Mouse (Mus musculus) heart, postnatal 36 days (tissue): ENCODE measurements at regions not wholly inside any gene's neighbourhood (a gene's known extent, or its start where the extent isn't known, plus 50 kb on each side); places are given as distances from the start of the nearest gene placed in this dataset.

ENCODE experiments used
- DNase-seq, 2 experiments: peaks; one replicate each; pipeline ENCODE4 v3.0.0; 2021 to 2022
- intact Hi-C: fragments of 180-260 bp; cut with DNase I; formaldehyde crosslinking; loops from one replicate; pipeline ENCODE4 v1.15.1; 2025

- no peak for DNase-seq
- intact Hi-C loops: loop anchor here (2.0 to 5.0 kb wide), 2 partner anchors 233 to 294 kb away; no protein-coding TSS in a partner anchor
Measured at GRCm38 (mm10) chr4:131254691-131255090, 310.5 kb downstream of the Matn1 start.

GRCm38 (mm10) chr4:131261236-131261635, 317.1 kb downstream of the Matn1 start:
- intact Hi-C loops: no loop called here
- DNase-seq: no peak

- DNase-seq: no peak
- intact Hi-C loops: no loop called here
Measured at GRCm38 (mm10) chr4:131262909-131263308, 318.7 kb downstream of the Matn1 start.

GRCm38 (mm10) chr4:131266764-131267163, 322.6 kb downstream of the Matn1 start:
- intact Hi-C loops: no loop called here
- no peak for DNase-seq

GRCm38 (mm10) chr4:131267760-131268159, 323.6 kb downstream of the Matn1 start:
- DNase-seq: peak; percentile 22 to 55
- intact Hi-C loops: no loop called here

GRCm38 (mm10) chr4:131270192-131270591, 326.0 kb downstream of the Matn1 start:
- DNase-seq: peak in 1 of 2 experiments; percentile 16
- intact Hi-C loops: loop anchor here (1.0 kb wide), 1 partner anchor 161 kb away; no protein-coding TSS in a partner anchor

GRCm38 (mm10) chr4:131272060-131272459, 327.9 kb downstream of the Matn1 start:
- no peak for DNase-seq
- intact Hi-C loops: no loop called here

- intact Hi-C loops: no loop called here
- DNase-seq: no peak
Measured at GRCm38 (mm10) chr4:131293560-131293959, 349.4 kb downstream of the Matn1 start.

- DNase-seq: peak; percentile 5 to 10
- intact Hi-C loops: no loop called here
Measured at GRCm38 (mm10) chr4:131298011-131298674, 354.0 kb downstream of the Matn1 start.

- peak in 1 of 2 experiments; percentile 11 for DNase-seq
Measured at GRCm38 (mm10) chr4:131303936-131304335, 359.8 kb downstream of the Matn1 start.

GRCm38 (mm10) chr4:131304361-131304777, 360.2 kb downstream of the Matn1 start:
- no peak for DNase-seq

More at GRCm38 (mm10) chr4:131303936-131304335, 359.8 kb downstream of the Matn1 start:
- intact Hi-C loops: no loop called here

GRCm38 (mm10) chr4:131314231-131314630, 370.0 kb downstream of the Matn1 start:
- intact Hi-C loops: no loop called here
- no peak for DNase-seq

More at GRCm38 (mm10) chr4:131304361-131304777, 360.2 kb downstream of the Matn1 start:
- intact Hi-C loops: no loop called here

- no peak for DNase-seq
Measured at GRCm38 (mm10) chr4:131316041-131316440, 371.9 kb downstream of the Matn1 start.

GRCm38 (mm10) chr4:131322323-131322722, 378.1 kb downstream of the Matn1 start:
- no peak for DNase-seq
- intact Hi-C loops: no loop called here

More at GRCm38 (mm10) chr4:131316041-131316440, 371.9 kb downstream of the Matn1 start:
- intact Hi-C loops: no loop called here

GRCm38 (mm10) chr4:131324486-131324885, 380.3 kb downstream of the Matn1 start:
- no peak for DNase-seq
- intact Hi-C loops: no loop called here

GRCm38 (mm10) chr4:131325200-131325599, 381.0 kb downstream of the Matn1 start:
- intact Hi-C loops: no loop called here
- no peak for DNase-seq

GRCm38 (mm10) chr4:131325609-131326008, 381.4 kb downstream of the Matn1 start:
- intact Hi-C loops: no loop called here
- DNase-seq: no peak

GRCm38 (mm10) chr4:131329398-131329797, 385.2 kb downstream of the Matn1 start:
- DNase-seq: no peak
- intact Hi-C loops: no loop called here

GRCm38 (mm10) chr4:131331646-131332045, 387.5 kb downstream of the Matn1 start:
- intact Hi-C loops: no loop called here
- DNase-seq: no peak

- DNase-seq: no peak
- intact Hi-C loops: no loop called here
Measured at GRCm38 (mm10) chr4:131336801-131337200, 392.6 kb downstream of the Matn1 start.

GRCm38 (mm10) chr4:131340993-131341695, 397.0 kb downstream of the Matn1 start:
- intact Hi-C loops: no loop called here
- no peak for DNase-seq

GRCm38 (mm10) chr4:131346727-131347126, 402.5 kb downstream of the Matn1 start:
- intact Hi-C loops: no loop called here
- no peak for DNase-seq
